Mouse (Mus musculus): ENCODE data around the gene Gm20388.
A peak's percentile ranks its signal among the peaks of the same experiment; 100 is the strongest.
"Not testable (repeated sequence)": the region's sequence is repeated elsewhere in the genome, so short reads cannot be mapped to it uniquely, and the experiment has no call there.

Gm20388 gene

GRCm38 (mm10) chr8:120327131-120327554, 416.5 kb downstream of the Gm20388 start:
- DNase-seq: peak; percentile 50 to 55

GRCm38 (mm10) chr8:120328361-120329022, 417.9 kb downstream of the Gm20388 start:
- DNase-seq: no peak

- DNase-seq: no peak
These were observed 418.5 kb downstream of the Gm20388 start for GRCm38 (mm10) chr8:120329030-120329748.

GRCm38 (mm10) chr8:120331027-120331426, 420.4 kb downstream of the Gm20388 start:
- DNase-seq: no peak

- peak; percentile 56 to 63 for DNase-seq
These were observed 422.0 kb downstream of the Gm20388 start for GRCm38 (mm10) chr8:120332379-120333229.

GRCm38 (mm10) chr8:120333681-120334080, 423.0 kb downstream of the Gm20388 start:
- DNase-seq: no peak

GRCm38 (mm10) chr8:120334261-120334660, 423.6 kb downstream of the Gm20388 start:
- not testable (repeated sequence) for DNase-seq

- DNase-seq: no peak
These were observed 424.2 kb downstream of the Gm20388 start for GRCm38 (mm10) chr8:120334878-120335261.

GRCm38 (mm10) chr8:120335262-120336086, 424.8 kb downstream of the Gm20388 start:
- peak; percentile 80 to 83 for DNase-seq

GRCm38 (mm10) chr8:120336087-120336380, 425.4 kb downstream of the Gm20388 start:
- no peak for DNase-seq

GRCm38 (mm10) chr8:120336909-120337555, 426.4 kb downstream of the Gm20388 start:
- DNase-seq: no peak

- no peak for DNase-seq
These were observed 427.0 kb downstream of the Gm20388 start for GRCm38 (mm10) chr8:120337627-120338026.

- DNase-seq: no peak
These were observed 428.0 kb downstream of the Gm20388 start for GRCm38 (mm10) chr8:120338678-120339077.

- DNase-seq: no peak
These were observed 429.1 kb downstream of the Gm20388 start for GRCm38 (mm10) chr8:120339743-120340142.

- no peak for DNase-seq
These were observed 430.5 kb downstream of the Gm20388 start for GRCm38 (mm10) chr8:120341124-120341523.

GRCm38 (mm10) chr8:120342847-120343548, 432.4 kb downstream of the Gm20388 start:
- DNase-seq: no peak

- no peak for DNase-seq
These were observed 432.9 kb downstream of the Gm20388 start for GRCm38 (mm10) chr8:120343582-120343981.

GRCm38 (mm10) chr8:120344166-120344565, 433.5 kb downstream of the Gm20388 start:
- no peak for DNase-seq

- DNase-seq: no peak
These were observed 433.9 kb downstream of the Gm20388 start for GRCm38 (mm10) chr8:120344583-120344982.

GRCm38 (mm10) chr8:120347734-120348341, 437.2 kb downstream of the Gm20388 start:
- no peak for DNase-seq

- no peak for DNase-seq
These were observed 438.3 kb downstream of the Gm20388 start for GRCm38 (mm10) chr8:120348922-120349321.

Measured in B cell, adult 2 months (primary cell).